Mouse (Mus musculus) ovary, postnatal 14 days (tissue): ENCODE measurements around the gene Mxd1.

Experiments used
- DNase-seq: peaks from one replicate; pipeline ENCODE4 v3.0.0; 2022; ENCODE audit warnings: low spot score

The Mxd1 gene

GRCm38 (mm10) chr6:86646143-86646542 lies 22.8 kb downstream of the Mxd1 start:
- no peak for DNase-seq

DNA sequence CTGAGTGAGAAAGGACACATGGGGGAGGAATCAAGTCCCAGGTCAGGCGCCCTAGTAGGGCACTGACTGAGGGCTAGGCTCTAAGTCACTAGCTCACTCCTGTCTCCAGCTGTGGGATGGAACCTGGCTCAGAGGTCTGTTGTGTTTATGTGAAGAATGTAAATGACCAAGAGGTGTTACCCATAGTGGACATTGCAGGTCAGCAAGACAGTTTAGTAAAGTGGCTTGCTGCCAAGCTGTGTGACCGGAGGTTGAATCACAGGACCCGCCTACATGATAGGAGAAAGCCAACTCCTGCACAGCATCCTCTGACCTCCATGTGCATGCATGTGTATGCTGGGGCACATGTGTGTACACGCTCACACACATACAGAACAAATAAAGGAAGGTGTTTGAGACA lies 23.4 kb downstream of the Mxd1 start:
- no peak for DNase-seq

GRCm38 (mm10) chr6:86644775-86645400 lies 24.1 kb downstream of the Mxd1 start:
- DNase-seq = no peak

DNA sequence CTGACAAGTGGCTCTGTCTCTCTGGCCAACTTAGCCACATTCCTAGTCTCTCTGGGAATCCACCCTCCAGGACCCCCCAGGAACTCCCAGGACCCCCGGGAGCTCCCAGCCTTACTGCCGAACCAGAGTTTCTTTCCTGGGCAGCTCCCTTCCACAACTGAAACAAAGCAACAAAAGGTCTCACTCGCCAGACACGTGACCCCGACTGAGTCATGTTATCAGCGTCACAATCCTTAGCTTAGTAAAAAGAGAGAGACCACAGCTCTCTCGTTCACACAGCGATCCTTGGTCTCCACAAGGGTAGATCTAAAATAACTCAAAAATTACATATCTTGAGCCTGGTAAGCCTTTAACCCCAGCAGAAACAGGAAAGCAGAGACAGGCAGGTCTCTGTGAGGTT lies 27.2 kb downstream of the Mxd1 start:
- no peak for DNase-seq

DNA sequence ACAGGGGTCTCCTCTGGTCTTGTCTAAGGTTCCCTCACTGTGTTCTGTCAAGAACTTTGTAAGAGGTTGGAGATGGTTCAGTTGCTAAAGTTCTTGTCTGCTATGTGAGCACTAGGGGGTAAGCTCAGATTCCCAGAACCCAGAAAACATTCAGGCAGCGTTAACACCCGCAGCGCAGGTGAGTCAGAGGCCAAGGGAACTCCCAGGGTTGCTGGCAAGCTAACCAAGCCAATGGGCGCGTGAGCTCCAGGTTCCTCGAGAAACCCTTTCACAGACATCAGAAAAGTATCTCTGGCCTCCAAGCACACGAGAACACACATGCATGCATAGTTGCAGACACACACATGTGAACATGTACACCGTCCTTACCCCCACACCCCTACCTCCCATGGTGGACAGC lies 28.2 kb downstream of the Mxd1 start:
- DNase-seq = no peak

DNA sequence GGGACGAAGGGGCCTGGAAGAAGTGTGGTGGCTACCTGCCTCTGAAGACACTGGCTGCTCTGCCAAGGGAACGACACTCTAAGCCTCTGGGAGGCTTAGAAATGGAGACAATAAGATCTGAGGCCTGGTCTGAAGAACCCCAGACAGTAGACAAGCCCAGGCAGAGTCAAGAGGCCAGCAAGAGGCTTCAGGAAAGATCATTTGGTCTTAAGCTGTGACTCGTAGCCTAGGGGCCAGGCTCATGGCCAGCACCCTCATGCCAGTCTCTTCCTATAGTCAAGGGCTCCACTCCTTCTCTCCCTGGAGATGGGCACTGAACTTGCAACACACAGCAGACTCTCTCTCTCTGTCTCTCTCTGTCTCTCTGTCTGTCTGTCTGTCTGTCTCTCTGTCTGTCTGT lies 28.8 kb downstream of the Mxd1 start:
- no peak for DNase-seq

DNA sequence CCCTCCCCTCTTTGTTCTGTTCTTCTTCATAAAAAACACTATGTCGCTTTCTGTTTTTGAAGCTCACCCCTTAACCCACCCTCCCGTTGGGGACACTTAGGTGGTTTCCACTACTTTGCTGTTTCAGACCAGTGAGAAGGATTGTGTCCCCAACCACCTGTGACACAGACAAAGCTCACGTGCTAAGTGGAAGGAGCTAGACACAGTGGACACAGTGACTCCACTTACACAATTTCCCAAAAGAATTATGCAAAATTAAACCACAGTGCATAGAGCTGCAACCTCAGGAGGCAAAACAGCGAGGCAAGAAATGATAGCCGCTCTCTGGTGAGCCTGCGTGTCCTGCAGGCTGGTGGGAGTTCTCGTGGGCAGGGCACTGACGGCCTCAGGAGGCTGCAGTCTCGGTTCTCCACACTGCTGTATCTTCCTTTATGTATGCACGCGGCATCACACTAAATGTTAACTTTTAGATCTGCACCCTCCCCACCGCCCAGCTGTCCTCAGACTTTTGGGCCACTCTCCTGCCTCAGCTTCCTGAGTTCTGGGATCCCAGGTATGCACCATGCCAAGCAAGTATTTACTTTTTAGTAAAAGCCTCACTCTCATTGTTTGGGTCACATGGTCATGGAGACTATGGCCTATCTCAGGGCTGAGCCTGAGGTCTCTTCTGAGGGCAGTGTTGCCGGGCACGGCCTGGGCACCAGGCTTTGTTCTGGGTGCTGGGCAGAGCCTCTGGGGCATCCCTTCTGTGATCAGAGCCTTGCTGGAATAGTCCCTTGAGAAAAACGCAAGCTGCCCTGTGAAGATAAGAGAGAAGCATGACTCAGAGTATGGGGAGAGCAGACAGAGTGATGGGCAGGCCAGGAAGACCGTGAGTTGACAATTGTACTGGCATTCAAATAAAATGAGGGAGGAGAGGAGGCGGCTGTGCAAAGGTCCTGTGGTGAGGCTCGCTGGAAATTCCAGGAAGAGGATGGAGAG lies 29.5 kb downstream of the Mxd1 start:
- no peak for DNase-seq

DNA sequence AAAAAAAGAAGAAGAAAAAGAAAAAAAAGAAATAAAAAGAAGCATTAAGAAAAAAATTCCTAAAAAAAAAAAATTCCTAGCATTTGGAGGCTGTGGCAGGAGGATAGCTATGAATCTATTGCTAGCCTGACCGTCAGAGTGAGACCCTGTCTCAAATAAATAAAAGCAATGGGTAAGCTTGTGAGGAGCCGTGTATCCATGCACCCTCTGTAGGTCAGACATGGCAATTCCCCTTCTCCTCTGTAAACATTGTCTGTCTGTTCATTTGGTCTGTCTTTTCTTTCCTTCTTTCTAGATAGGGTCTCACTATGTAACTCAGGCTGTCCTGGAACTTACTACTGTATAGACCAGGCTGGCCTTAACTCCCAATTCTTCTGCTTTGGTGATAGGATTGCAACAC lies 30.5 kb downstream of the Mxd1 start:
- no peak for DNase-seq

GRCm38 (mm10) chr6:86637860-86638259 lies 31.1 kb downstream of the Mxd1 start:
- no peak for DNase-seq

DNA sequence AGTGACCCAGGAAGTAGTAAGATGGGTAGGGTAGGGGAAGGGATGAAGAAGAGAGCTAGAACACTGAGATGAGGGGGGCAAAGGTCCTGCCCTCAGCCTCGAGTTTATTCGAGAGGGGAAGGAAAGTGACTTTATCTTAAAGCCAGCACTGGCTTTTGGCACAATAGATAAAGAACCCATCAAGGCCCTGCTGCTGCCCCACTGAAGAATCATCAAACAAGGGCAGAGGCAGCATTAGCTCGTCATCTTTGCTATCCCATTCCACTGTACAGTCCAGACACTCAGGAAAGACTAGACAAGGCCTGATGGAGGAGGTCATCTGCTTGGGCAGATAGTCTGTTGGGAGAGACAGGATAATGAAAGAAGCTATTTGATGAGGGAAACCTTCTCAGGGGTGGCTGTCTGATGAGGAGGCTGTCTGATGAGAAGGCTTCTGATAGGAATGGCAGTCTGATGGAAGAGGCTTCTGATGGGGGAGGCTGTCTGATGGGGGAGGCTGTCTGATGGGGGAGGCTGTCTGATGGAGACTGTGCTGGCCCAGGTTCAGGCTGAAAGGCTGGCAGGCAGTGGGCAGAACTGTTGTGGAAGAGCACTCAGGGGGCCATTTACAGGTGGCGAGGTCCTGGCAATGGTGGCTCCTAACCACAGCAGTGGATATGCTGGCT lies 31.7 kb downstream of the Mxd1 start:
- DNase-seq = no peak

DNA sequence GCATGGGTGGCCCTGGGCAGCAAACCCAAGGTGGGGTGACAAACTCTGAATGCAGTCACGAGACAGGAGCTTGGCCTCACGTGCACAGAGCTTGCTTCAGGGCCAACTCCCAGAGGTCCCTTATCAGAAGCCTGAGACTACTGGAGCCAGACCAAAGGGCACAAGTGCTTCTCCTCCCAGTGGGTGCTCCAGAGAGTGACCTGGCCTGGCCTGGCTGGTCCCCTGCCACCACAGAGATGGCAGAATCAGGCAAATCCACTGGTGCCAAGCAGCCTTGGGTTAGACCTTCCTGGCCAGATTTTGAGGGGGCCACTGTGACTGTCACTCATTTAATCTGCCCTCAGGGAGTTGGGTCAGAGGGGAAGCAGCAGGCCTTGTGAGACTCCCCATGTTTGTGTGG lies 32.5 kb downstream of the Mxd1 start:
- DNase-seq = no peak

GRCm38 (mm10) chr6:86630141-86630540 lies 38.8 kb downstream of the Mxd1 start:
- DNase-seq = no peak

DNA sequence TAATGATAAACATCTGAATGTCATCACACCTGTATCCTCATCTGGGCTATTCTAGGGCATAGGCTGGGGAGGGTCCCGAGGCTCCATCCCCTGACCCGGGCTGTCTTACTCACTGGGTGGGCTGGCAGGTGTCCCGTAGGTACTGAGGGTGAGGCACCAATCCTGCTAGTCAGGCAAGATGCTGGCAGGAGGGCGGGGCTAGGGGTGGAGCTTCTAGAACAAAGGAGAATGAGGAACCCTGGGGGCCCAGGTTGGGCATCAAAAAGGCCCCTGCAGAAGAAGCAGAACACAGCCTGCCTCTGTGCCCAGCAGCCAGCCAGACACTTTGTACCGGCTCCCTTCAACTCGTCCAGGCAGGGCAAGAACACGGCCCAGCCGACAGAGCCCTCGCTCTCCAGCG lies 41.0 kb downstream of the Mxd1 start, which contains the start of gene Asprv1:
Asprv1 (plus strand) TSS at position 219 of the 400 bp plus-strand sequence.
- no peak for DNase-seq

DNA sequence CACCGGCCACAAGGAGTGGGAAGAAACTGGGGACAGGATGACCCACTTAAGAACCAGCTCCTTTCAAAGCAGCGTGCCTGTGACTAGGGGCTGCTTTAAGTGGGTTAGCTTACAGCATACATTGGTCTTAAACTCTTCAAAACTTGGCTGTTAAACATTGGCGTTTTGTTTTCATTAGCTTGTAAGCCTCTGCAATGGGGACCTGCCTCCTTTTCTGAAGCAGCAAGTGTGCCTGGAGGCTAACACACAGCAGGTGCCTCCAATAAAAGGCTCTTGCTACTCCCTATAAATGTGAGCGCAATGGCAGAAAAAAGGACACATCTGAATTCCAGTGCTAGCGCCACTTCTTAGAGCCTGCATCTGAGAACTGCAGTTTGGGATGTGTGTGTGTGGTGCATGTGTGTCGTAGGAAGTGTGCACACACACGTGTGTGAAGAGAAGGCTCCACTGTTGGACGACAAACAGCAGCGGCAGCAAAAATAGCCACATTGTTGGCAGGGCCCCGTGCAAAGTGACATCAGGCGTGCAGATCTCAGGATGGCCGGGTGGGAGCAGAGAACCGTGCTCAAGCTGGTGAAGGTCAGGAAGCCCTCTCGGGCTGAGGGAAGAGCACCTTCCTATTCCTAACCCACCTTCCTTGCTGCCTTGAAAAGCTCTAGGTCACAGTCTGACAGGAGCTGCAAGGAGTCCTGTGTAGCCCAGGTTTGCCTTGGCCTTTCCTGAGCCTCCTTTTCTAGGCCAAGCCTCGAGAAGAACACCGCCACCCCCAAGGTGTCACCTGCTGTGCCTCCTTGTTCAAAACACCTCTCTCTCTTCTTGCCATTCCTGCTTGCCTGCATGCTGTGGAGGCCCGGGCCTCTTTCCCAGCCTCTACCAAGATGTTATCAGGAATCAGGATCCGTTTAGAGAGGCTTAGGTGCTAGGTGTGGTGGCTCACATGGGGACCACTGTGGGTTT lies 44.6 kb downstream of the Mxd1 start:
- DNase-seq = no peak

- no peak for DNase-seq
Observed at GRCm38 (mm10) chr6:86623201-86623600, 45.8 kb downstream of the Mxd1 start.

- no peak for DNase-seq
Observed at GRCm38 (mm10) chr6:86615301-86615700, 53.7 kb downstream of the Mxd1 start.

DNA sequence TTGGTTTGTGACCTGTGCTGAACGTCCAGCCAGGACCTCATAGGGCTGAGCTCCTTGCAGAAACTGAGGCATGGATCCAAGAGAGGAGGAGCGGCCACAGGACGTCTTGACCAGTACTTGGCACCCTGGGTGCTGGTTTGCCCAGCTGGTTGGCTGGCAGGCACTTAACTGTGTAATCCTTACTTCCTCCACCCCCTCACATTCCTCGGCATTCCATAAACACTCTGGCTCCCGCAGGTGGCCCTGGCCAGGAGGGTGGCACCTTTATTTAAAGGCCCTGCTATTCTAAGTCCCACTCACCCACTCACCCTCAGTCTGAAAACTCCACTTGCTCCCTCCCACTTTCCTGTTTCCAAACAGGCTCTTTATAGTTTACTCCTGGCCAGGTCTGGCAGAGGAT lies 58.2 kb downstream of the Mxd1 start:
- no peak for DNase-seq

- no peak for DNase-seq
Observed at GRCm38 (mm10) chr6:86609235-86609634, 59.7 kb downstream of the Mxd1 start.

DNA sequence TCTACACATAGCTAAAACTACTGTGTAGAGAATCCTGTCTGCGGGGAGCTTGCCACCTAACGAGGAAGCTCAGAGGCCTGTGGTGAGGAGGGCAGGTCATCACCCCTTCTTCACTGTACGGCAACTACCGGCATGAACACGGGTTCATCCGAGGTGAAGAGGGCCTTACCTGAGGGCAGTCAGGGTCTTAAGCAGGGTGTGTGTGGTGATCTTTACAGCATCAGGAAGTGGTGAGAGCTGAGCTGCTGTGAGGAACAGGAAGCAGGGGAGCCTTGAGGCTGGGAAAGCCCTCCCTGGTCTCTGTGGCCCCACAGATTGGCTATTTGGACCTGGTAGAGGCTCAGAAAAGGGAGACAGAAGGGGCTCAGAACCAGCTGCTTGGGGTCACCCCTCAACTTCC lies 61.5 kb downstream of the Mxd1 start:
- DNase-seq = no peak

DNA sequence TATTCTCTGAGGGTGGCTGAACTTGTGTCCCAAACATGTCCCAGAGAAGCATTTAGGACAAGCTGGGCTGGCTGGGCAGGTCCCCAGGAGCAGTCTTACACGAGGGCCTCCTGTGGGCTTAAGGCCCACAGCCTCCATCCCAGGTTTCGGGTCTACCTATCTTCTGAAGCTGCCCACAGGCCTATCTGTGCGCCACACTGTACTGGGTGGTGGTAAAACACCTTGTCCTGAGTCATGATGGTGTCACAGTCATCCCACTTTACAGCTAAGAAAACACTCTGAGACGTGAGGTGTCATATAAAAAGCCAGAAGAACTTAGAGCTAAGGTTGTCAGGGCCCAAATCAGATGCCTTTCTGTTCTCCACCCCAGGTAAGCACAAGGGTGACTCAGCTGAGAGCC lies 62.7 kb downstream of the Mxd1 start:
- DNase-seq = no peak

DNA sequence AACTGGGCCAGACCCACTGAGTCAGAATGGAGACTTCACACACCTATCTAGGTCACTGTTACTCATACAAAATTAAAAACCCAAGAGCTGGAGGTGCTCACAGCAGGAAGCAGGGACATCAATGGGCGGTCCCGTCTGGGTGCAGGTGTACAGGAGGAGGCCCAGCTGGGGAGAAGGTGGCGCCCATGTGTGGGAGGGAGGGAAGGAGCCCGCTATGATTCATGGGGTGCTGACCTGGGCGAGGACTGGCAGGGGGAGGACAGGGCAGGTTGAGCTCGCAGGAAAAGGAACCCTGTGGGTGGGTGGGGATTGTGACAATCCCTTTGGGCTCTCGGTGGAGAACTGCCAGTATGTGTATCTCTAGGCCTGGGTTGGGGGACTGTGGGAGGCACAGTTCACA lies 63.7 kb downstream of the Mxd1 start:
- no peak for DNase-seq

- DNase-seq = peak; percentile 42
Observed at GRCm38 (mm10) chr6:86599951-86600414, 69.0 kb downstream of the Mxd1 start.
